Mouse (Mus musculus): Measurements from ENCODE around the gene Spryd7.

- no peak for TF ChIP-seq CTCF (IDR thresholded peaks at IDR 0.05)
- TF ChIP-seq EP300 (IDR thresholded peaks at IDR 0.05), result no peak
Measured at GRCm38 (mm10) chr14:61575066-61575465, 18.4 kb upstream of the Spryd7 start.
